Mouse (Mus musculus): ENCODE measurements around the gene Itga9. TPM values are rescaled to one million over a fixed set of nuclear protein-coding genes. Genes with fewer than 3 reads are reported as not detected.

Itga9 gene
- polyA plus RNA-seq, 2 experiments, result 1.4 to 2.8 TPM

- ATAC-seq (ENCODE audit: insufficient read depth), result no peak
- Histone ChIP-seq H3K4me1 (replicated peaks; ENCODE audit: control insufficient read depth in 2 of 2, insufficient read depth in 2 of 2, low read length in 1 of 2) (no peaks in the 10 kb centered on the region), H3K4me2 (ENCODE audit: low read depth) (no peak overlapping the region), H3K36me3 (replicated peaks; ENCODE audit: control insufficient read depth, insufficient read depth, low read depth) (no peaks in the 10 kb centered on the region), H3K9me3 (ENCODE audit: control insufficient read depth, low read length) (no peaks in the 10 kb centered on the region), H3K27ac (no peak overlapping the region), H3K27me3 (ENCODE audit: control insufficient read depth, insufficient read depth, low read length) (no peaks in the 10 kb centered on the region), H3K9ac (replicated peaks) (no peak overlapping the region), H3K4me3 (ENCODE audit: insufficient read depth in 1 of 2, low read depth in 2 of 2, low read length in 2 of 2) (no peak overlapping the region)
- TF ChIP-seq EP300 (IDR thresholded peaks at IDR 0.05; ENCODE audit: low read depth) (no peak), CTCF (IDR thresholded peaks at IDR 0.05; ENCODE audit: low read depth) (no peak)
- DNase-seq (ENCODE audit: low read depth in 3 of 3, low spot score in 3 of 3), result no peak
- WGBS (ENCODE audit: insufficient replicate concordance), result 44% methylated on average over 7 of the region's 7 CpGs
Measured at GRCm38 (mm10) chr9:118838910-118839667, 232.6 kb downstream of the Itga9 start.

GRCm38 (mm10) chr9:118841247-118841646 lies 234.8 kb downstream of the Itga9 start:
- Histone ChIP-seq H3K9me3 (ENCODE audit: control insufficient read depth, low read length) (no peaks in the 10 kb centered on the region), H3K27ac (no peak overlapping the region), H3K9ac (replicated peaks) (no peak overlapping the region), H3K27me3 (ENCODE audit: control insufficient read depth, insufficient read depth, low read length) (no peaks in the 10 kb centered on the region), H3K4me1 (replicated peaks; ENCODE audit: control insufficient read depth in 2 of 2, insufficient read depth in 2 of 2, low read length in 1 of 2) (no peaks in the 10 kb centered on the region), H3K4me2 (ENCODE audit: low read depth) (no peak overlapping the region), H3K4me3 (ENCODE audit: insufficient read depth in 1 of 2, low read depth in 2 of 2, low read length in 2 of 2) (no peak overlapping the region), H3K36me3 (replicated peaks; ENCODE audit: control insufficient read depth, insufficient read depth, low read depth) (no peaks in the 10 kb centered on the region)
- TF ChIP-seq EP300 (IDR thresholded peaks at IDR 0.05; ENCODE audit: low read depth), result no peak
- TF ChIP-seq CTCF (IDR thresholded peaks at IDR 0.05; ENCODE audit: low read depth), result no peak
- 58% methylated on average over 6 of the region's 6 CpGs for WGBS (ENCODE audit: insufficient replicate concordance)
- DNase-seq (ENCODE audit: low read depth in 3 of 3, low spot score in 3 of 3), result no peak
- no peak for ATAC-seq (ENCODE audit: insufficient read depth)

GRCm38 (mm10) chr9:118841907-118842432 lies 235.5 kb downstream of the Itga9 start:
- WGBS (ENCODE audit: insufficient replicate concordance), result 56% methylated on average over 7 of the region's 7 CpGs
- Histone ChIP-seq H3K27me3 (ENCODE audit: control insufficient read depth, insufficient read depth, low read length) (no peaks in the 10 kb centered on the region), H3K36me3 (replicated peaks; ENCODE audit: control insufficient read depth, insufficient read depth, low read depth) (no peaks in the 10 kb centered on the region), H3K9me3 (ENCODE audit: control insufficient read depth, low read length) (no peaks in the 10 kb centered on the region), H3K4me3 (ENCODE audit: insufficient read depth in 1 of 2, low read depth in 2 of 2, low read length in 2 of 2) (no peak overlapping the region), H3K9ac (replicated peaks) (no peak overlapping the region), H3K27ac (no peak overlapping the region), H3K4me2 (ENCODE audit: low read depth) (no peak overlapping the region), H3K4me1 (replicated peaks; ENCODE audit: control insufficient read depth in 2 of 2, insufficient read depth in 2 of 2, low read length in 1 of 2) (no peaks in the 10 kb centered on the region)
- no peak for ATAC-seq (ENCODE audit: insufficient read depth)
- no peak for DNase-seq (ENCODE audit: low read depth in 3 of 3, low spot score in 3 of 3)
- TF ChIP-seq CTCF (IDR thresholded peaks at IDR 0.05; ENCODE audit: low read depth), result no peak
- no peak for TF ChIP-seq EP300 (IDR thresholded peaks at IDR 0.05; ENCODE audit: low read depth)

- WGBS (ENCODE audit: insufficient replicate concordance), result 61% methylated on average over 5 of the region's 5 CpGs
- H3K9me3 ChIP-seq (ENCODE audit: control insufficient read depth, low read length), result no peaks in the 10 kb centered on the region
- no peak overlapping the region for H3K27ac ChIP-seq
- no peaks in the 10 kb centered on the region for H3K36me3 ChIP-seq (replicated peaks; ENCODE audit: control insufficient read depth, insufficient read depth, low read depth)
- no peaks in the 10 kb centered on the region for H3K27me3 ChIP-seq (ENCODE audit: control insufficient read depth, insufficient read depth, low read length)
- no peak overlapping the region for H3K4me2 ChIP-seq (ENCODE audit: low read depth)
- ATAC-seq (ENCODE audit: insufficient read depth) (no peak), DNase-seq (ENCODE audit: low read depth in 3 of 3, low spot score in 3 of 3) (no peak)
- no peak overlapping the region for H3K9ac ChIP-seq (replicated peaks)
- H3K4me3 ChIP-seq (ENCODE audit: insufficient read depth in 1 of 2, low read depth in 2 of 2, low read length in 2 of 2), result no peak overlapping the region
- TF ChIP-seq CTCF (IDR thresholded peaks at IDR 0.05; ENCODE audit: low read depth) (no peak), EP300 (IDR thresholded peaks at IDR 0.05; ENCODE audit: low read depth) (no peak)
- no peaks in the 10 kb centered on the region for H3K4me1 ChIP-seq (replicated peaks; ENCODE audit: control insufficient read depth in 2 of 2, insufficient read depth in 2 of 2, low read length in 1 of 2)
Measured at GRCm38 (mm10) chr9:118843711-118844110, 237.2 kb downstream of the Itga9 start.

GRCm38 (mm10) chr9:118845003-118845402 lies 238.5 kb downstream of the Itga9 start:
- Histone ChIP-seq H3K9ac (replicated peaks) (no peak overlapping the region), H3K4me3 (ENCODE audit: insufficient read depth in 1 of 2, low read depth in 2 of 2, low read length in 2 of 2) (no peak overlapping the region), H3K27ac (no peak overlapping the region), H3K9me3 (ENCODE audit: control insufficient read depth, low read length) (no peaks in the 10 kb centered on the region), H3K4me1 (replicated peaks; ENCODE audit: control insufficient read depth in 2 of 2, insufficient read depth in 2 of 2, low read length in 1 of 2) (no peaks in the 10 kb centered on the region), H3K4me2 (ENCODE audit: low read depth) (no peak overlapping the region), H3K27me3 (ENCODE audit: control insufficient read depth, insufficient read depth, low read length) (no peaks in the 10 kb centered on the region), H3K36me3 (replicated peaks; ENCODE audit: control insufficient read depth, insufficient read depth, low read depth) (no peaks in the 10 kb centered on the region)
- no peak for TF ChIP-seq CTCF (IDR thresholded peaks at IDR 0.05; ENCODE audit: low read depth)
- 55% methylated on average over 5 of the region's 5 CpGs for WGBS (ENCODE audit: insufficient replicate concordance)
- DNase-seq (ENCODE audit: low read depth in 3 of 3, low spot score in 3 of 3) (no peak), ATAC-seq (ENCODE audit: insufficient read depth) (no peak)

Data from liver, embryonic 14.5 days (tissue).